Mouse (Mus musculus) midbrain, postnatal 0 days (tissue): ENCODE results near the gene Rnf126. TPM values are rescaled to one million over a fixed set of nuclear protein-coding genes. Genes with fewer than 3 reads are reported as not detected.
A peak's percentile ranks its signal among the peaks of the same experiment; 100 is the strongest.

Source experiments
- ATAC-seq: fragments of 200-750 bp; cut with Nextera tagmentation; 2 replicates; pipeline ENCODE4 v1.8.0; 2017; ENCODE audit warnings: moderate number of reproducible peaks, mild to moderate bottlenecking, moderate TSS enrichment, moderate library complexity; ENCODE audit not compliant: low FRiP score
- DNase-seq: peaks from one replicate; pipeline ENCODE4 v3.0.0-alpha.2; 2015; ENCODE audit warnings: low spot score
- H3K27ac ChIP-seq: fragments of 300-500 bp; sonication (generic); 2 replicates; pipeline ENCODE4 v1.5.1; 2014; ENCODE audit warnings: low read depth, mild to moderate bottlenecking, low read length, mixed read lengths
- H3K27me3 ChIP-seq: fragments of 300-500 bp; sonication (generic); 2 replicates; pipeline ENCODE4 v1.6.1; 2014; ENCODE audit warnings: low read length, control low read depth, mixed read lengths; ENCODE audit not compliant: insufficient read depth
- H3K36me3 ChIP-seq: fragments of 300-500 bp; sonication (generic); 2 replicates; pipeline ENCODE4 v1.6.1; 2014; ENCODE audit warnings: low read length, control low read depth, mixed read lengths; ENCODE audit not compliant: insufficient read depth
- H3K4me1 ChIP-seq: fragments of 300-500 bp; sonication (generic); 2 replicates; pipeline ENCODE4 v1.6.1; 2014; ENCODE audit warnings: mild to moderate bottlenecking, control low read depth, antibody characterized with exemption, low read length, mixed read lengths; ENCODE audit not compliant: insufficient read depth
- H3K4me2 ChIP-seq: fragments of 300-500 bp; sonication (generic); 2 replicates; pipeline ENCODE4 v1.6.1; 2014; ENCODE audit warnings: low read depth, mild to moderate bottlenecking, low read length, mixed read lengths; ENCODE audit not compliant: poor library complexity, severe bottlenecking
- H3K4me3 ChIP-seq: fragments of 300-500 bp; sonication (generic); 2 replicates; pipeline ENCODE4 v1.5.1; 2014; ENCODE audit warnings: low read depth, mild to moderate bottlenecking, low read length, moderate library complexity
- H3K9ac ChIP-seq: fragments of 300-500 bp; sonication (generic); replicated peaks from 2 replicates; pipeline ENCODE4 v1.6.1; 2014; ENCODE audit warnings: mild to moderate bottlenecking, low read length, moderate library complexity, mixed read lengths; ENCODE audit not compliant: poor library complexity, severe bottlenecking
- H3K9me3 ChIP-seq: fragments of 300-500 bp; sonication (generic); 2 replicates; pipeline ENCODE4 v1.6.1; 2016; ENCODE audit warnings: low read length, control low read depth
- CTCF ChIP-seq: IDR thresholded peaks from 2 replicates; pipeline ENCODE4 v1.5.1; 2016; ENCODE audit warnings: antibody characterized with exemption, mild to moderate bottlenecking
- WGBS: fragments of 180-500 bp; shearing (Covaris S2); extraction: QIAGEN DNeasy Blood & Tissue Kit; methylation state at CpG from one replicate; pipeline ENCODE4 v1.1.7; 2014; 5-methylcytosine and 5-hydroxymethylcytosine counted together
- polyA plus RNA-seq: library from polyadenylated mRNA; unstranded; fragments of >200 nt; fragmentation: Nextera tagmentation; extraction: Ambion mirVana; gene quantifications from 2 replicates; pipeline ENCODE4 v1.2.1, GENCODE M21; 2015
- total RNA-seq: library from RNA; depleted of rRNA; stranded (reverse); fragments of >200 nt; gene quantifications from 2 replicates; pipeline ENCODE4 v1.2.3, GENCODE M21; 2014

The Rnf126 gene
- total and polyA plus RNA-seq, 2 experiments from 2014 or later = 107 to 134 TPM

DNA sequence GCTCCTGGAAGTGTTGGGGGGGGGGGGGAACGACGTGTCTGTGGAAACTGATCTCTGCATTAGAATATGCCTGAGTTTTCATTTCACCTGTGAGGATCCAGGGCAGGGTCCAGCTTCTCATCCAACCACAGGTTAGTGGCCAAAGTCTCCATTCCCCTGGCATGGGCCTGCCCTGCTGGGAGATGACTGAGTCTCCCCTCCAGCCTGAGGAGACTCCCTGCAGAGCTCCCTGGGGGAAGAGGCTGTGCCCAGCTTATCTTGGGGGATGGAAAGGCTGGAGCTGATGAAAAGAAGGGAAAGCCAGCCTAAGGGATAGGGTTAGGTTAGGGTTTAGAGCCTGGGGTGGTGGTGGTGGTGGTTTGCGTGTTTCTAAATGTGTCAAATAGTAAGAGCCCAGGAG is 35.1 kb upstream of the Rnf126 start:
- no peaks in the 10 kb centered on the region for H3K27me3 ChIP-seq
- H3K4me2 ChIP-seq = no peak overlapping the region
- no peak for ATAC-seq
- peak overlapping the region; percentile 75 for H3K27ac ChIP-seq
- TF ChIP-seq CTCF = no peak
- H3K9me3 ChIP-seq = no peaks in the 10 kb centered on the region
- H3K9ac ChIP-seq = 0 out of 2 replicates have a peak overlapping the region, but pooled peaks have one; percentile 13
- H3K4me1 ChIP-seq = peaks cover 24% of the 10 kb centered on the region
- no peak overlapping the region for H3K4me3 ChIP-seq
- WGBS = 27% methylated on average over 3 of the region's 3 CpGs
- no peak for DNase-seq
- H3K36me3 ChIP-seq = no peaks in the 10 kb centered on the region

DNA sequence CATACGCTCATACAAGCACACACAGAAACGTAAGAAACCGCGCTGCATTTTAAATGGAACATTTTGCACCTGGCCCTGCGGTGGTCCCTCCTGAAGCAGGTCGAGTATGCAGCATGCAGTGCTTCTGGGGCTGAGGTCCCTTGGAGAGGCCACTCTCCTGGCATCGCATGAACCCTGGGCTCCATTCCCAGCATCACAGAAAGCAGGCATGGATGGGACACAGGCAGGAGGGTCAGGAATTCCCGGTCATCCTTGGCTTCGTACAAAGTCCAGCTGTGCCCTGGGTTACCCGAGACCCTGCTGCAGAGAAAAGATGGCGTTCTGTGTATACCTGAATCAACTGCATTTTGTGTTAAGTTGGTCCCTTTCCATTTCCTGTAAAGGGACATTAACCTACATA is 33.8 kb upstream of the Rnf126 start:
- 67% methylated on average over 11 of the region's 11 CpGs for WGBS
- Histone ChIP-seq H3K9me3 (no peaks in the 10 kb centered on the region), H3K27me3 (no peaks in the 10 kb centered on the region), H3K27ac (no peak overlapping the region), H3K4me1 (peaks cover 24% of the 10 kb centered on the region), H3K4me2 (no peak overlapping the region), H3K4me3 (no peak overlapping the region), H3K9ac (no peak overlapping the region), H3K36me3 (no peaks in the 10 kb centered on the region)
- TF ChIP-seq CTCF = no peak
- DNase-seq (no peak), ATAC-seq (no peak)

DNA sequence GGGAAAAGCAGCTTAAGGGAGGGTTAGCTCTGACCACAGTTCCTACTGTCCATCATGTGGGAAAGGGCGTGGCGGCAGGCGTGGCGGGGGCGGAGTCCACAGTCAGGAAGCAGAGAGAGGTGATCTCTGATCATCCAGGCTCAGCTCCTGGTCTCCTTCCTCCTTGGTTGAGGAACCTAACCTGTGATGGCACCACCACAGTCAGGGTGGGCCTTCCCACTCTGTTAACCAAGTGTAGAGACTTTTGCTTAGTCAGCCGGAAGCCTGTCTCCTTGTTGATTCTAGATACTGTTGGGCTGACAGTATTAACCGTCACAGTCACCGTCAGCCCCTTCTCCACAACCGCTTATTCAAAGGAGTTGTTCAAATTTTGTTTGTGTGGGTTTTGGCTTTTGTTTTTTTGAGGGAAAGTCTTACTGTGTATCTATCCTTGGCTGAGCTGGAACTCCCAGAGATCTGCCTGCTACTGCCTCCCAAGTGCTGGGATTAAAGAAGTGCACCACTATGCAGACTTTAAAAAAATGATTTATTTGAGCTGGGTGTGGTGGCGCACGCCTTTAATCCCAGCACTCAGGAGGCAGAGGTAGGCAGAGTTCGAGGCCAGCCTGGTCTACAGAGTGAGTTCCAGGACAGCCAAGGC is 31.7 kb upstream of the Rnf126 start:
- Histone ChIP-seq H3K9ac (no peak overlapping the region), H3K36me3 (no peaks in the 10 kb centered on the region), H3K4me3 (no peak overlapping the region), H3K4me1 (peaks cover 28% of the 10 kb centered on the region), H3K4me2 (no peak overlapping the region), H3K9me3 (no peaks in the 10 kb centered on the region), H3K27ac (no peak overlapping the region), H3K27me3 (no peaks in the 10 kb centered on the region)
- 92% methylated on average over 12 of the region's 12 CpGs for WGBS
- ATAC-seq = no peak
- no peak for DNase-seq
- TF ChIP-seq CTCF = no peak

DNA sequence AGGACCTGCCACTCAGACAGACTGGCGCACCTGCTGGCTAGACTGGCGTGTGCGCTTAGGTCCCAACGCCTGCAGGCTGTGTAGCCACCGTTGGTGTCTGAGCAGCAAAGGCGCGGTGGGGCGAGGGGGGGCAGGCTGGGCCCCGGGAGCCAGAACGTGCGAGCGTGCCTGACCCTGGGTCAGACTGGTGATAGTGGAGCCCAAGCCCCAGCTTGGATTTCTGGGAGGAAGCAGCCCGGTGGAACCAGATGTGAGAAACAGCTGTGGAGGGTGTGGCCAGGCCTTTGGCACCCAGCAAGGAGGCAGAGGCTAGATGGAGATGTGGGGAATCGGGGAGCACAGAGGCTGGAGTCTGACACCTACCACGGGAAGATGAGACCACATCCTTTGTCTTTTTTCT is 30.6 kb upstream of the Rnf126 start:
- WGBS = 48% methylated on average over 15 of the region's 15 CpGs
- no peak for DNase-seq
- H3K4me2 ChIP-seq = peak overlapping the region; percentile 23
- no peak overlapping the region for H3K4me3 ChIP-seq
- H3K36me3 ChIP-seq = no peaks in the 10 kb centered on the region
- H3K9ac ChIP-seq = peak overlapping the region; percentile 48
- H3K4me1 ChIP-seq = peaks cover 20% of the 10 kb centered on the region
- ATAC-seq = no peak
- TF ChIP-seq CTCF = no peak
- no peaks in the 10 kb centered on the region for H3K9me3 ChIP-seq
- no peak overlapping the region for H3K27ac ChIP-seq
- H3K27me3 ChIP-seq = no peaks in the 10 kb centered on the region

DNA sequence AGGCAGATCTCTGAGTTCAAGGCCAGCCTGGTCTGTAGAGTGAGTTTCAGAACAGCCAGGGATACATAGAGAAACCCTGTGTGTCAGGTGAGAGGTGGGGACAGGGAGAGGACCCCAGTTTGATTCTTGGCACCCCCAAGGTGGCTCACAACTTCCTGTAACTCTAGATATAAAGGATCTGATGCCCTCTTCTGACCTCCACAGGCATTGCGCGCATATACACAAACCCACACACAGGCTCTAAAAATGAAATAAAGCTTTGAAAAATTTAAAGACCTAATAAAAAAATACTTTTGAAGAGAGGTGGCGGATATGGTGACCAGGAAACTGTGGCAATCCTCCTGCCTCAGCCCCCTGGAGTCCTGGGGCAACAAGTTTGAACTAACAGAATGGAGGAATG is 29.2 kb upstream of the Rnf126 start:
- peaks cover 14% of the 10 kb centered on the region; the same call in 1 of the 2 replicates for H3K4me1 ChIP-seq
- H3K4me2 ChIP-seq = no peak overlapping the region
- DNase-seq (no peak), ATAC-seq (no peak)
- H3K27me3 ChIP-seq = no peaks in the 10 kb centered on the region
- H3K9ac ChIP-seq = no peak overlapping the region
- no peaks in the 10 kb centered on the region for H3K36me3 ChIP-seq
- WGBS = 97% methylated on average over 3 of the region's 3 CpGs
- H3K27ac ChIP-seq = no peak overlapping the region
- peak; percentile 22; the same call in 1 of the 2 replicates for TF ChIP-seq CTCF
- H3K9me3 ChIP-seq = no peaks in the 10 kb centered on the region
- H3K4me3 ChIP-seq = no peak overlapping the region

DNA sequence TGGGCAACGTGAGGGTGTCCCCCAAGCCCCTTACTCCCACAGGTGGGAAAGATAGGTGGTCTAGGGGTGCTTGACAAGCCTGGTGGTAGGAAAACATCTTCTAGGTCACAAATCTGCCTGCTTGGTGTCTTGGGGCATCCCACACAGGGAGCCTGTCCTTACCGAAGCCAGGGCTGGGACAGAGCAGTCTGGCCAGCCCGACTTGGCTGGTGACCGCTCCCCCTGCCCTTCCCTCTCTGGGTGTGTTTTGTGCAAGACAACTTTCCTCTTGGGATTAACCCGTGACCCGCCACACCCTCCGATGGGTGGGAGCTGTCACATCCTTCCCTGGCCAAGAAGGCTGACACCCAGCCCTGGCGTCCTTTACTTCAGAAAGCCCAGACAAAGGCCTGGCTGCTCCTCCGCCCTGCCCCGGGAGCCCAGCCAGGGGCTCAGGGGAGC is 27.8 kb upstream of the Rnf126 start:
- Histone ChIP-seq H3K4me1 (peaks cover 14% of the 10 kb centered on the region; the same call in 1 of the 2 replicates), H3K4me2 (peak overlapping the region; percentile 80), H3K9ac (peak overlapping the region; percentile 98), H3K9me3 (no peaks in the 10 kb centered on the region), H3K27ac (peak overlapping the region; percentile 87), H3K36me3 (no peaks in the 10 kb centered on the region), H3K4me3 (peak overlapping the region; percentile 96), H3K27me3 (no peaks in the 10 kb centered on the region)
- DNase-seq (peak; percentile 38), ATAC-seq (peak; percentile 17; the same call in 1 of the 2 replicates)
- TF ChIP-seq CTCF = no peak
- 3% methylated on average over 10 of the region's 10 CpGs for WGBS
